Mouse (Mus musculus) midbrain, embryonic 14.5 days (tissue): ENCODE results near the gene Rnf31. TPM values are rescaled to one million over a fixed set of nuclear protein-coding genes. Genes with fewer than 3 reads are reported as not detected.
A peak's percentile ranks its signal among the peaks of the same experiment; 100 is the strongest.

ENCODE experiments used
- ATAC-seq: fragments of 200-750 bp; cut with Nextera tagmentation; 2 replicates; pipeline ENCODE4 v1.8.0; 2017; ENCODE audit warnings: moderate number of reproducible peaks, moderate library complexity; ENCODE audit not compliant: low FRiP score, low TSS enrichment
- DNase-seq: peaks from one replicate; pipeline ENCODE4 v3.0.0-alpha.2; 2015
- H3K27ac ChIP-seq: fragments of 300-500 bp; sonication (generic); replicated peaks from 2 replicates; pipeline ENCODE4 v1.5.1; 2014; ENCODE audit warnings: mild to moderate bottlenecking, low read depth, low read length, moderate library complexity
- H3K27me3 ChIP-seq: fragments of 300-500 bp; sonication (generic); 2 replicates; pipeline ENCODE4 v1.6.1; 2014; ENCODE audit warnings: low read length, control low read depth, mixed read lengths; ENCODE audit not compliant: control insufficient read depth, insufficient read depth
- H3K36me3 ChIP-seq: fragments of 300-500 bp; sonication (generic); 2 replicates; pipeline ENCODE4 v1.6.1; 2014; ENCODE audit warnings: low read length, control low read depth; ENCODE audit not compliant: control insufficient read depth, insufficient read depth
- H3K4me1 ChIP-seq: fragments of 300-500 bp; sonication (generic); 2 replicates; pipeline ENCODE4 v1.6.1; 2014; ENCODE audit warnings: mild to moderate bottlenecking, antibody characterized with exemption, low read length, control low read depth; ENCODE audit not compliant: control insufficient read depth, insufficient read depth
- H3K4me2 ChIP-seq: fragments of 300-500 bp; sonication (generic); 2 replicates; pipeline ENCODE4 v1.6.1; 2014; ENCODE audit warnings: mild to moderate bottlenecking, low read length, moderate library complexity
- H3K4me3 ChIP-seq: fragments of 300-500 bp; sonication (generic); replicated peaks from 2 replicates; pipeline ENCODE4 v1.5.1; 2014; ENCODE audit warnings: low read depth, low read length
- H3K9ac ChIP-seq: fragments of 300-500 bp; sonication (generic); replicated peaks from 2 replicates; pipeline ENCODE4 v1.6.1; 2014; ENCODE audit warnings: mild to moderate bottlenecking, low read length, moderate library complexity
- H3K9me3 ChIP-seq: fragments of 300-500 bp; sonication (generic); 2 replicates; pipeline ENCODE4 v1.6.1; 2016; ENCODE audit warnings: low read length, control low read depth, mixed read lengths; ENCODE audit not compliant: control insufficient read depth
- WGBS: fragments of 180-500 bp; shearing (Covaris S2); extraction: QIAGEN DNeasy Blood & Tissue Kit; methylation state at CpG from one replicate; pipeline ENCODE4 v1.1.7; 2014; 5-methylcytosine and 5-hydroxymethylcytosine counted together
- polyA plus RNA-seq: library from polyadenylated mRNA; unstranded; fragments of >200 nt; fragmentation: Nextera tagmentation; extraction: Ambion mirVana; gene quantifications from 2 replicates; pipeline ENCODE4 v1.2.1, GENCODE M21; 2014

The Rnf31 gene
- polyA plus RNA-seq, 1 experiment from 2014 or later: 17.1 TPM

- peaks cover 88% of the 10 kb centered on the region for H3K36me3 ChIP-seq
- no peak for ATAC-seq
Observed at GRCm38 (mm10) chr14:55605743-55606459, 14.4 kb downstream of the Rnf31 start.

GRCm38 (mm10) chr14:55608339-55608738, 16.8 kb downstream of the Rnf31 start:
- DNase-seq: no peak
- no peak overlapping the region for H3K9ac ChIP-seq
- H3K4me2 ChIP-seq: no peak overlapping the region
- H3K9me3 ChIP-seq: no peaks in the 10 kb centered on the region
- H3K36me3 ChIP-seq: peaks cover 65% of the 10 kb centered on the region
- H3K4me1 ChIP-seq: no peaks in the 10 kb centered on the region
- no peak for ATAC-seq
- H3K27me3 ChIP-seq: no peaks in the 10 kb centered on the region
- 95% methylated on average over 6 of the region's 6 CpGs for WGBS
- no peak overlapping the region for H3K27ac ChIP-seq
- no peak overlapping the region for H3K4me3 ChIP-seq

More at GRCm38 (mm10) chr14:55605743-55606459, 14.4 kb downstream of the Rnf31 start:
- DNase-seq: no peak
- Histone ChIP-seq H3K9ac (no peak overlapping the region), H3K27ac (no peak overlapping the region), H3K4me3 (no peak overlapping the region), H3K9me3 (no peaks in the 10 kb centered on the region), H3K27me3 (no peaks in the 10 kb centered on the region), H3K4me1 (no peaks in the 10 kb centered on the region), H3K4me2 (no peak overlapping the region)
- 95% methylated on average over 16 of the region's 16 CpGs for WGBS

- no peak for ATAC-seq
- no peak for DNase-seq
- no peak overlapping the region for H3K27ac ChIP-seq
- H3K9ac ChIP-seq: no peak overlapping the region
- peaks cover 26% of the 10 kb centered on the region for H3K36me3 ChIP-seq
- no peaks in the 10 kb centered on the region for H3K9me3 ChIP-seq
- H3K4me1 ChIP-seq: no peaks in the 10 kb centered on the region
- H3K4me2 ChIP-seq: no peak overlapping the region
- 62% methylated on average over 6 of the region's 6 CpGs for whole genome bisulfite sequencing
- H3K4me3 ChIP-seq: no peak overlapping the region
- H3K27me3 ChIP-seq: no peaks in the 10 kb centered on the region
Observed at GRCm38 (mm10) chr14:55613346-55613745, 21.8 kb downstream of the Rnf31 start.

GRCm38 (mm10) chr14:55614565-55615178, 23.2 kb downstream of the Rnf31 start:
- H3K4me3 ChIP-seq: no peak overlapping the region
- no peak for ATAC-seq
- no peak overlapping the region for H3K4me2 ChIP-seq
- no peak overlapping the region for H3K27ac ChIP-seq
- no peaks in the 10 kb centered on the region for H3K9me3 ChIP-seq
- H3K27me3 ChIP-seq: no peaks in the 10 kb centered on the region
- H3K4me1 ChIP-seq: no peaks in the 10 kb centered on the region
- WGBS: 84% methylated on average over 7 of the region's 7 CpGs
- no peak for DNase-seq
- H3K36me3 ChIP-seq: peaks cover 12% of the 10 kb centered on the region
- H3K9ac ChIP-seq: no peak overlapping the region

- Histone ChIP-seq H3K4me3 (no peak overlapping the region), H3K4me2 (no peak overlapping the region), H3K27me3 (no peaks in the 10 kb centered on the region), H3K27ac (no peak overlapping the region), H3K4me1 (no peaks in the 10 kb centered on the region), H3K36me3 (peaks cover 2% of the 10 kb centered on the region; the same call in 1 of the 2 replicates), H3K9ac (no peak overlapping the region), H3K9me3 (no peaks in the 10 kb centered on the region)
- 54% methylated on average over 2 of the region's 2 CpGs for WGBS
- DNase-seq (no peak), ATAC-seq (no peak)
Observed at GRCm38 (mm10) chr14:55615876-55616275, 24.4 kb downstream of the Rnf31 start.

- DNase-seq: no peak
- Histone ChIP-seq H3K36me3 (no peaks in the 10 kb centered on the region), H3K4me2 (no peak overlapping the region), H3K9me3 (no peaks in the 10 kb centered on the region), H3K9ac (no peak overlapping the region), H3K4me1 (no peaks in the 10 kb centered on the region), H3K27ac (no peak overlapping the region), H3K4me3 (no peak overlapping the region), H3K27me3 (no peaks in the 10 kb centered on the region)
- 94% methylated on average over 2 of the region's 2 CpGs for WGBS
- no peak for ATAC-seq
Observed at GRCm38 (mm10) chr14:55616844-55617243, 25.3 kb downstream of the Rnf31 start.

DNA sequence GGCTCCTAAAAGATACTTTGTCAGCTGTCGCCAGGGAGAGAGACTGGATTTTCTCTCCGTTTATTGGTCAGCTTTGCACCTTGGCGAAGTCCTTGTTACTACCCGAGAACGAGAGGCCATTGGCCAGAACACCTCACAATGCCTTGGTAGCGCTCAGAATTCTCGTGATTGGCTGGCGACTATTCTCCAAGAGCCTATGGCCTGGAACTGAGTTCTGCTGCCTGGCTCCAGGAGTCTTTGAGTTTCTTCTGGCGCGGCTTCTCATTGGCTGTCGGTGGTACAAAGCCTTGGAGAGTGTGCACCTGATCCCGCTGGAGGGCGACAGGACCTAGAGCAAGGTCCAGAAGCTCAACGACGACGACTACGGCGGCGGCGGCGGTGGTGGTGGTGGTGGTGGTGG, 26.3 kb downstream of the Rnf31 start, which contains the start of gene Rec8:
Gene Rec8, plus strand, starts transcription at position 216 of the 400 bp plus-strand sequence.
- Histone ChIP-seq H3K4me3 (peak within 1 kb of the TSS; percentile 19), H3K4me2 (peak within 1 kb of the TSS; percentile 28), H3K9ac (no peak within 1 kb of the TSS), H3K9me3 (no peaks in the 10 kb centered on the region), H3K4me1 (no peaks in the 10 kb centered on the region), H3K27ac (no peak within 1 kb of the TSS), H3K27me3 (no peaks in the 10 kb centered on the region), H3K36me3 (no peaks in the 10 kb centered on the region)
- DNase-seq (peak; percentile 60), ATAC-seq (0 out of 2 replicates have a peak, but pooled peaks have one; percentile 34)
- WGBS: 21% methylated on average over 21 of the region's 21 CpGs

GRCm38 (mm10) chr14:55618486-55619195, 27.1 kb downstream of the Rnf31 start:
- DNase-seq (no peak), ATAC-seq (no peak)
- no peaks in the 10 kb centered on the region for H3K27me3 ChIP-seq
- 58% methylated on average over 22 of the region's 22 CpGs for WGBS
- H3K4me1 ChIP-seq: no peaks in the 10 kb centered on the region
- H3K9me3 ChIP-seq: no peaks in the 10 kb centered on the region
- peak overlapping the region; percentile 19 for H3K4me3 ChIP-seq
- no peaks in the 10 kb centered on the region for H3K36me3 ChIP-seq
- no peak overlapping the region for H3K27ac ChIP-seq
- H3K4me2 ChIP-seq: peak overlapping the region; percentile 28
- no peak overlapping the region for H3K9ac ChIP-seq
